Mouse (Mus musculus) spleen, adult 2 months (tissue): ENCODE measurements around the gene G3bp2. TPM values are rescaled to one million over a fixed set of nuclear protein-coding genes. Genes with fewer than 3 reads are reported as not detected.

Experiments
- DNase-seq, 2 experiments: peaks; one replicate each; pipeline versions ENCODE4 v3.0.0 to v3.0.0-alpha.2; 2012 to 2021; ENCODE audit warnings: low spot score in 2 of 2, low read depth in 1 of 2
- H3K27ac ChIP-seq: fragments of 200-500 bp; 2 replicates; pipeline ENCODE4 v1.5.1; 2012; ENCODE audit warnings: low read length, inconsistent platforms; ENCODE audit not compliant: insufficient read depth
- H3K27me3 ChIP-seq: fragments of 200-500 bp; 2 replicates; pipeline ENCODE4 v1.6.1; 2012; ENCODE audit warnings: mild to moderate bottlenecking, moderate library complexity, low read length, inconsistent platforms; ENCODE audit not compliant: control insufficient read depth, insufficient read depth
- H3K36me3 ChIP-seq: fragments of 200-500 bp; 2 replicates; pipeline ENCODE4 v1.6.1; 2012; ENCODE audit warnings: mild to moderate bottlenecking, low read length, inconsistent platforms; ENCODE audit not compliant: control insufficient read depth, insufficient read depth
- H3K4me1 ChIP-seq: fragments of 200-500 bp; 2 replicates; pipeline ENCODE4 v1.6.1; 2011; ENCODE audit warnings: inconsistent platforms; ENCODE audit not compliant: control insufficient read depth, insufficient read depth, insufficient read length
- H3K4me3 ChIP-seq: fragments of 200-500 bp; 2 replicates; pipeline ENCODE4 v1.5.1; 2011; ENCODE audit warnings: mild to moderate bottlenecking, inconsistent platforms; ENCODE audit not compliant: insufficient read depth, insufficient read length; ENCODE audit errors: extremely low read depth
- CTCF ChIP-seq: fragments of 200-500 bp; IDR thresholded peaks from 2 replicates; pipeline ENCODE4 v1.5.1; 2011; ENCODE audit warnings: mild to moderate bottlenecking, inconsistent platforms; ENCODE audit not compliant: insufficient read depth, insufficient read length, insufficient replicate concordance; ENCODE audit errors: extremely low read depth
- POLR2A ChIP-seq: fragments of 200-500 bp; IDR thresholded peaks from 2 replicates; pipeline ENCODE4 v1.6.1; 2011; ENCODE audit warnings: low read depth, low read length, inconsistent platforms
- WGBS: fragments of 180-500 bp; shearing (Covaris S2); methylation state at CpG from one replicate; pipeline ENCODE4 v1.1.7; 2018; 5-methylcytosine and 5-hydroxymethylcytosine counted together
- polyA plus RNA-seq: library from polyadenylated mRNA; depleted of rRNA; stranded (reverse); fragments of >200 nt; gene quantifications from 2 replicates; pipeline ENCODE4 v1.2.3, GENCODE M21; 2012

Gene G3bp2
- polyA plus RNA-seq, 1 experiment: 10.1 TPM

DNA sequence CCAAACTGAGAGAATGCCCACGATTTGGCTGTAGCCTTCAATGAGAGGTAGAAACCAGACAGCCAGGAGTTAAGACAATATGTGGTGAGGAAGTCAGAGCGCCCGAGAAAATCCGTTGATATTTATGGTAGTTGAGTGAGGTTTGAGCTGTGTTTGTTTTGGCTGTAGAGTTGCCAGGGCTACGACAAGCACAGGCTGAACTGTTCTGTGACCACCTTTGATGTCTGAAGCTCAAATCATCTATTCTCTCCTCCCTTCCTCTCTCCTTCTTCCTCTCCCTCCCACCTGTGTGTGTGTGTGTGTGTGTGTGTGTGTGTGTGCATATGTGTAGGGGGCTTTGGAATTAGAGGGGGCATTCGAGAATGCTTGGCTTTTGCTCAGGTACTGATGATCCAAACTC, 19.5 kb upstream of the G3bp2 start:
- Histone ChIP-seq H3K36me3 (no peaks in the 10 kb centered on the region), H3K4me3 (no peak overlapping the region), H3K4me1 (peaks cover 4% of the 10 kb centered on the region; the same call in 1 of the 2 replicates), H3K27ac (no peak overlapping the region), H3K27me3 (no peaks in the 10 kb centered on the region)
- WGBS: 16% methylated on average over 6 of the region's 6 CpGs
- TF ChIP-seq POLR2A (no peak), CTCF (no peak)
- DNase-seq: peak in 1 of 2 experiments; percentile 54

DNA sequence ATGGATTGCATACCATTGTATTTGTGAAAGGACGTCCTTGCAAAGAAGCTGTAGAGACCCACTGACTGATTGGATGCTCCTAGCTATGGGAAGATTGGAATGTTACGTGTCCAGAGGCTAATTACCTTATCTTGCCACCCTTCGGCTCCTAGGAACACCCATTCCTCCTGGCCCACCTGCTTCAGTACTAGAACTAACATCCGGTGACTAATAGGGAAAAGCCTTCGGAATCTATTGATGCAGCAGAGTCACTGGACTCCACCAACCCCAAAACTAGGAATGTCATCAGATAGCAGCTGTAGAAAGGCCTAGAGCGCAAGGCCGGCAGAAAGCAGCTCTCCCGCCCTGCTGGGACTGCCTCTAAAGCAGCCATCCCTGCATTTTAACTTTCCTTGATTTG, 18.1 kb upstream of the G3bp2 start:
- no peaks in the 10 kb centered on the region for H3K27me3 ChIP-seq
- H3K4me3 ChIP-seq: no peak overlapping the region
- no peak overlapping the region for H3K27ac ChIP-seq
- 97% methylated on average over 8 of the region's 8 CpGs for WGBS
- DNase-seq: no peak
- H3K36me3 ChIP-seq: no peaks in the 10 kb centered on the region
- peaks cover 6% of the 10 kb centered on the region; the same call in 1 of the 2 replicates for H3K4me1 ChIP-seq
- TF ChIP-seq CTCF (no peak), POLR2A (no peak)

DNA sequence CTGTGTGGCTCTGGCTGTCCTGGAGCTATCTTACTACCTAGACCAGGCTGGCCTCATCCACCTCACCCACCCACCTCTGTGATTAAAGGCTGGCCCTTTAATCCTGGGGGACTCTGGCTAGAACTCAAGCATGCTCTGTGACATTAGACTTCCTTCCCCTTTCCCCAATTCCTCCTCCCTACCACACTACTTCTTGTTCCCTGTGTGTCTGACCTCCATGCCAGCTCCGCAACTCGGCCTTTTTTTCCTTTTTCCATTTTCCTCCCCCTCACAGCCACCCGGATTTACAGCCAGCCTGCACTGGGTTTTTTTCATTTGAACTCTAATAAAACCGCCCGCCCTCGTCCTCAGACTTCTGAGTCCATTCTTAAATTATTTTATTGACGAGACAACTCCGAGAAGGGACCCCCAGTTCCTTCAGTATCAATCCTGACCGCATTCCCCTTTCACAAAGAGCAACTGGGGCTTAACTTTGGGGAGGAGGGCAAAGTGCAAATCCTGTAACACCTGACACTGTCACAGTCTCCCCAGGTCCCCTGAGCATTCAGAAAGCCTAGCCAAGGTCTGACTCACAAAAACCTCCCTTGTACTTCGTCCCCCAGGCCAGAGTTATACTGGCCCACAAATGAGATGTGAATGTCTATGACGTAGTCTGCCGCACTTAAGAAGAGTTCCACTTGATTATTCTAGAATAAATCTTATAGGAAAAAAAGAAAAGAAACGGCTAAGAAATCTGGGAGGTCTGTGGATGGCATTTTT, 15.0 kb upstream of the G3bp2 start:
- Histone ChIP-seq H3K4me1 (peaks cover 2% of the 10 kb centered on the region; the same call in 1 of the 2 replicates), H3K27ac (no peak overlapping the region), H3K36me3 (no peaks in the 10 kb centered on the region), H3K27me3 (no peaks in the 10 kb centered on the region), H3K4me3 (no peak overlapping the region)
- WGBS: 56% methylated on average over 13 of the region's 13 CpGs
- no peak for DNase-seq
- no peak for TF ChIP-seq POLR2A
- TF ChIP-seq CTCF: no peak

DNA sequence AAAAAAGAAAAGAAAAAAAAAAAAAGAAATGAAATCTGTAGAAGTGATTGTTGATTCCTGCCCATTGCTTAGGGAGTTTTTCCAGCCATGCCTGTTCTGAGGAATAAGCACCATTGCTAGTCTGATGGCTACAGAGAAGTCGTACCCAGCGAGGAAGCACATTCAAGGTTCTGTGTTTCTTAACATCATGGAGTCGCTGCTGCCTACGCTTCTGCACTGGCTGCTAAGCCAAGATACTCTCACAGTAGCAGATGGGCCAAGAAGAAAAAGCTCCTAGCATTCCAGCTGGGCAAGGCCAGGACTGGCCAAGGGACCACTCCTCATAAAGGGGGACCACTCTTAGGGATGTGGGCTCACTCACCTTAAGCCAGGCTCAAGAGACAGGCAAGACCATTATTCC, 14.3 kb upstream of the G3bp2 start:
- 92% methylated on average over 4 of the region's 4 CpGs for WGBS
- Histone ChIP-seq H3K27ac (no peak overlapping the region), H3K36me3 (no peaks in the 10 kb centered on the region), H3K27me3 (no peaks in the 10 kb centered on the region), H3K4me1 (peaks cover 5% of the 10 kb centered on the region; the same call in 1 of the 2 replicates), H3K4me3 (no peak overlapping the region)
- TF ChIP-seq POLR2A (no peak), CTCF (no peak)
- no peak for DNase-seq

DNA sequence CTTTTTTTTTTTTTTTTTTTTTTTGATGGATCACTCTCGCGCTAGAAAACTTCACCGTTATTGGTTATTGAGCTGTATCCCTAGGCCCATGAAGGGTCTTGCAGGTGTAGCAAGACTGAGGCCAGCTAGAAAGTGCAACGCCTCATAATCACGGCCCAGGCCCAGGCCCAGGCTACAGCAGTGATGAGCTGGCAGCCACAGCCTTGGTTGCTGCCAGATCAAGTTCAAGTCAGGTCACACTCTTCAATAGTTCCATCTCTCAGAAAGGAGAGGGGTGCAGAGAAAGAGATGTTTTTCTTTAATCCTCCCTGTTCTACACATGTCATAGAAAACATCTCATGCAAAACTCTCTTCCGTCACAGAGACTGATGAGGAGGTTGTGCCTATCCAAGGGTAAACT, 13.3 kb upstream of the G3bp2 start:
- Histone ChIP-seq H3K4me1 (peaks cover 5% of the 10 kb centered on the region; the same call in 1 of the 2 replicates), H3K36me3 (no peaks in the 10 kb centered on the region), H3K4me3 (no peak overlapping the region), H3K27ac (no peak overlapping the region), H3K27me3 (no peaks in the 10 kb centered on the region)
- WGBS: 92% methylated on average over 6 of the region's 6 CpGs
- no peak for TF ChIP-seq POLR2A
- TF ChIP-seq CTCF: no peak
- DNase-seq: no peak

DNA sequence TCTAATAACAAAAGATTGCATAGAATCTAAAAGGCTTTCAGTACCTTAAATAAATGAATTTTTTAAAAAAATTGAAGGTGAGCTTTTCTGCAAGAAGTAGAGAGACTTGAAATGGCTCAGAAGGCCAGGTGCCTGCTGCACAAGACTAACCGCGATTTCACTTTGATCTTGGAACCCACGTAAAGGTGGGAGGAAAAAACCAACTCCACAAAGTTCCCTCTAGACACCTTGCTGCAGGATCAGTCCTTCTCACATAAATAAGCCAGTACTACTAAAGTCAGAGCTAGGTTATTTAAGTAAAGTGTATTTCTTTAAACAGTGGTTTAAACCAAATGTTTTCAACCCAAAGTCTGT, 10.5 kb upstream of the G3bp2 start:
- Histone ChIP-seq H3K4me1 (peaks cover 5% of the 10 kb centered on the region; the same call in 1 of the 2 replicates), H3K36me3 (no peaks in the 10 kb centered on the region), H3K4me3 (peak overlapping the region; percentile 44; the same call in 1 of the 2 replicates), H3K27me3 (no peaks in the 10 kb centered on the region), H3K27ac (no peak overlapping the region)
- 16% methylated on average over 3 of the region's 3 CpGs for WGBS
- no peak for DNase-seq
- TF ChIP-seq POLR2A (no peak), CTCF (no peak)
